Mouse (Mus musculus): ENCODE measurements at regions not wholly inside any gene's neighbourhood (a gene's known extent, or its start where the extent isn't known, plus 50 kb on each side); places are given as distances from the start of the nearest gene placed in this dataset.
A peak's percentile ranks its signal among the peaks of the same experiment; 100 is the strongest.

DNA sequence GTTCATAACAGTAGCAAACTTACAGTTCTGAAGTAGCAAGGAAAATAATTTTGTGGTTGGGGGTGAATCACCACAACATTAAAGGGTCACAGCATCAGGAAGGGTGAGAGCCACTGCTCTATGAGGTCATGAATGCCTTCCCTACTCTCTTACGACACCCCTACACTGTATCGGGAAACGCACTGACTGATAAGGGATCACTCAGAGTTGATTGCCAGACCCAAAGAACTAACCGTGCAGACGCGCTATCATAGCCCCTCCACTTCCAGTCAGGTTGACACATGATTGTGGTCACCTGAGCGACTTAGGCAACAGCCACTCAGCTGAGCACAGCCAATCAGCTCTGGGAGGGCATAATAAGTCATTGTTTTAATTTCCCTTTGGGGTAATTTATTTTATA is 220.7 kb upstream of the Hes1 start:
- Histone ChIP-seq H3K27ac (ENCODE audit: control insufficient read depth, insufficient read depth, low read depth, low read length, poor library complexity) (no peak overlapping the region), H3K4me3 (replicated peaks; ENCODE audit: control insufficient read depth, low read depth, low read length) (no peak overlapping the region), H3K4me1 (ENCODE audit: control insufficient read depth, insufficient read depth, low read length) (peaks cover 11% of the 10 kb centered on the region)
- WGBS, result 45% methylated on average over 7 of the region's 7 CpGs
- TF ChIP-seq CTCF (IDR thresholded peaks at IDR 0.05; ENCODE audit: control insufficient read depth, insufficient read depth, low read length) (no peak), POLR2A (IDR thresholded peaks at IDR 0.05; ENCODE audit: borderline replicate concordance, control insufficient read depth, low read depth, low read length) (no peak)

- Histone ChIP-seq H3K4me3 (replicated peaks; ENCODE audit: control insufficient read depth, low read depth, low read length) (no peak overlapping the region), H3K27ac (ENCODE audit: control insufficient read depth, insufficient read depth, low read depth, low read length, poor library complexity) (no peak overlapping the region), H3K4me1 (ENCODE audit: control insufficient read depth, insufficient read depth, low read length) (peaks cover 11% of the 10 kb centered on the region)
- 55% methylated on average over 11 of the region's 12 CpGs for WGBS
- TF ChIP-seq CTCF (IDR thresholded peaks at IDR 0.05; ENCODE audit: control insufficient read depth, insufficient read depth, low read length), result no peak
- no peak for TF ChIP-seq POLR2A (IDR thresholded peaks at IDR 0.05; ENCODE audit: borderline replicate concordance, control insufficient read depth, low read depth, low read length)
Measured at GRCm38 (mm10) chr16:29844706-29845596, 219.2 kb upstream of the Hes1 start.

DNA sequence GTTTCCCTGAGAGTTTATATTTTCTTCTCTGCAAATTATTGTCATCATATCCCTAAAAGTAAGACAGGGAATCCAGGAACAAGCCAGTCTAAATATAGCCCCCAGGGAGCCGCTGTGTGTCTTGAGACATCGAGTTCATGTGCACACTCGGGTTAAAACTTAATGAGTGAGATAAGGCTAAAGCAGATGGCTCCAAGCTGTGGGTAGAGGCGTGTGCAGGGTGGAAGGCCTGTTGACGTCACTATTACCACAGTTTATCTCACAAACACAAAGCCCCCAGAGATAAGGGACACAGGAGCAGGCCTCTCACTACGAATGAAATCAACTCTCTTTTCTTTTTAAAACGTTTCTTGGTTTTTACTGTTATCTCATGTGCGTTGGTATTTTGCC is 218.6 kb upstream of the Hes1 start:
- H3K27ac ChIP-seq (ENCODE audit: control insufficient read depth, insufficient read depth, low read depth, low read length, poor library complexity), result no peak overlapping the region
- WGBS, result 58% methylated on average over 8 of the region's 8 CpGs
- no peak overlapping the region for H3K4me3 ChIP-seq (replicated peaks; ENCODE audit: control insufficient read depth, low read depth, low read length)
- peaks cover 11% of the 10 kb centered on the region for H3K4me1 ChIP-seq (ENCODE audit: control insufficient read depth, insufficient read depth, low read length)
- no peak for TF ChIP-seq POLR2A (IDR thresholded peaks at IDR 0.05; ENCODE audit: borderline replicate concordance, control insufficient read depth, low read depth, low read length)
- TF ChIP-seq CTCF (IDR thresholded peaks at IDR 0.05; ENCODE audit: control insufficient read depth, insufficient read depth, low read length), result no peak

DNA sequence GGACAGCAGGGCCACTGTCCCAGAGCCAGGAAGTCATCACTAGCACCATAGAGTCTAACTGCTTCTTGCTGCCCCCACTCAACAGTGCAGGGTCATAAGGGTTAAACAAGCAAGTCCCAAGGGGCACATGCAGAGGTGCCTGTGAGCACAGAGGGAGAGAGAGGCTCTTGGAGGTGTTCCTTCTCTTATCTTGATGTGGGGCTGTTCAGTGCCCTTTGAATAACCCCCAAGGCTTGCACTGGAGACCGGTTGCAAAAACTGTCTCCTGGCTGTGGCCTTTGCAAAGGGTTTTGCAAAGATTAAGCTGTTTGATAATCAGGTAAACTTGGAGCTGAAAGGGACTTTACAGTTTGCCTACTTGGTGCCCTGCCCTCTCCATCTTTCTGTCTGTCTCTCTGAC is 217.1 kb upstream of the Hes1 start:
- Histone ChIP-seq H3K4me3 (replicated peaks; ENCODE audit: control insufficient read depth, low read depth, low read length) (no peak overlapping the region), H3K4me1 (ENCODE audit: control insufficient read depth, insufficient read depth, low read length) (peaks cover 11% of the 10 kb centered on the region), H3K27ac (ENCODE audit: control insufficient read depth, insufficient read depth, low read depth, low read length, poor library complexity) (peak overlapping the region; percentile 43; the same call in 1 of the 2 replicates)
- WGBS, result 25% methylated on average over 1 of the region's 1 CpGs
- TF ChIP-seq CTCF (IDR thresholded peaks at IDR 0.05; ENCODE audit: control insufficient read depth, insufficient read depth, low read length) (no peak), POLR2A (IDR thresholded peaks at IDR 0.05; ENCODE audit: borderline replicate concordance, control insufficient read depth, low read depth, low read length) (no peak)

DNA sequence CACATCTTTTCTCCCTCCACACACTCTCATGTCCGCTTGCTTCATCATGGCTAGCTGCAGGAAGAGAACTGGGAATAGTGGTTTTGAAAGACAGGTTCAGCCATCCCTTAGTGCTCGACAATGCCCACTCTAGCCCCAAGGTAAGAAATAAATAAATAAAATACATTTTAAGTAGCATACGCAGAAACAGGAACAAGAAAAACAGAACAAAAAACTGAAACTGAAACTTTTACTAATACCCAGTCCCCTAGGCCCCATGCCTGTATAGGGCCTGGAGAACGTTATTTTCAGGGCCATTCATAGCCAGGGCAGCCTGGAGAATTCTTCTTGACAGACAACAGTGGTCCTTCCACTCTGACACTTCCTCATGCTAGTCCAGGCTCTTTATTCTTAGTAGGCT is 216.4 kb upstream of the Hes1 start:
- H3K4me3 ChIP-seq (replicated peaks; ENCODE audit: control insufficient read depth, low read depth, low read length), result no peak overlapping the region
- H3K27ac ChIP-seq (ENCODE audit: control insufficient read depth, insufficient read depth, low read depth, low read length, poor library complexity), result peak overlapping the region; percentile 43; the same call in 1 of the 2 replicates
- peaks cover 11% of the 10 kb centered on the region for H3K4me1 ChIP-seq (ENCODE audit: control insufficient read depth, insufficient read depth, low read length)
- TF ChIP-seq CTCF (IDR thresholded peaks at IDR 0.05; ENCODE audit: control insufficient read depth, insufficient read depth, low read length), result no peak
- no peak for TF ChIP-seq POLR2A (IDR thresholded peaks at IDR 0.05; ENCODE audit: borderline replicate concordance, control insufficient read depth, low read depth, low read length)
- 20% methylated on average over 4 of the region's 4 CpGs for WGBS

DNA sequence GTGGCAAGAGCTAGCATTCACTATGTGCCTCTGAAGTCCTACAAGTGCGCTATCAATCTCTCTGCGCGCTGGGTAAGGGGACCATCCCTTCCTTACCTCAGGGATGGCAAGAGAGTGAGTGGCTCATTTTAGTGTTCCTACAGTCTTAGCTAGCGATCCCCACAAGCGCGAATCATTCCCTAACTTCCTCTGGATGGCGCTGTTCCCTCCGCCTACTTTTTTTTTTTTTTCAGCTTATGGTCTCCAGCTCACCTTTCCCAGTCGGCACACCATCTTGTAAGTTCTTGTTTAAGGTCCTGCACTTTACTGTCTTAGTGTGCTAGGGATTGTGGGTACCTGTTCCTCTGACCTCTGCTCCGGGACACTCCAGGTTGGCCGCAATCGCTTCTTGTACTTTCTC is 215.7 kb upstream of the Hes1 start:
- 96% methylated on average over 12 of the region's 12 CpGs for WGBS
- TF ChIP-seq POLR2A (IDR thresholded peaks at IDR 0.05; ENCODE audit: borderline replicate concordance, control insufficient read depth, low read depth, low read length) (no peak), CTCF (IDR thresholded peaks at IDR 0.05; ENCODE audit: control insufficient read depth, insufficient read depth, low read length) (no peak)
- no peak overlapping the region for H3K27ac ChIP-seq (ENCODE audit: control insufficient read depth, insufficient read depth, low read depth, low read length, poor library complexity)
- H3K4me1 ChIP-seq (ENCODE audit: control insufficient read depth, insufficient read depth, low read length), result peaks cover 11% of the 10 kb centered on the region
- H3K4me3 ChIP-seq (replicated peaks; ENCODE audit: control insufficient read depth, low read depth, low read length), result no peak overlapping the region

DNA sequence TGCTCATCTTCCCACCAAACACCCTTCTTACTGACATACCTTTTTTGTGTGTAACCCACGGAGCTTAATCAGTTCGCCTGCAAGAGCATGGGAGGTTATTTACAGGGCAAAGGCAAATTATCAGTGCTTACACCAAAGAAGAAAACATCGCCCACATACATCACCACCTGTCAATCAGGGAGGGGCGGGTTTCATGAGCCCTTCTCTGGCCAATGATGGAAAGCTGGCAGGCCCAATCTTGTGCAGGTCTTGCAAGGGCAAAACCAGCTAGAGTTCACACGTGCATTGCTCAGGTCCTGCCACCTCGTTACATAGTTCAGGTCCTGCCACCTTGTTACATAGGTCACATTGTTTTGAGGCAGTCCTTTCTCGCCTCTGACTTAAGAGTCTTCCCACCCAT is 214.7 kb upstream of the Hes1 start:
- H3K27ac ChIP-seq (ENCODE audit: control insufficient read depth, insufficient read depth, low read depth, low read length, poor library complexity), result no peak overlapping the region
- TF ChIP-seq CTCF (IDR thresholded peaks at IDR 0.05; ENCODE audit: control insufficient read depth, insufficient read depth, low read length) (no peak), POLR2A (IDR thresholded peaks at IDR 0.05; ENCODE audit: borderline replicate concordance, control insufficient read depth, low read depth, low read length) (no peak)
- 64% methylated on average over 7 of the region's 7 CpGs for WGBS
- H3K4me3 ChIP-seq (replicated peaks; ENCODE audit: control insufficient read depth, low read depth, low read length), result no peak overlapping the region
- peaks cover 10% of the 10 kb centered on the region for H3K4me1 ChIP-seq (ENCODE audit: control insufficient read depth, insufficient read depth, low read length)

DNA sequence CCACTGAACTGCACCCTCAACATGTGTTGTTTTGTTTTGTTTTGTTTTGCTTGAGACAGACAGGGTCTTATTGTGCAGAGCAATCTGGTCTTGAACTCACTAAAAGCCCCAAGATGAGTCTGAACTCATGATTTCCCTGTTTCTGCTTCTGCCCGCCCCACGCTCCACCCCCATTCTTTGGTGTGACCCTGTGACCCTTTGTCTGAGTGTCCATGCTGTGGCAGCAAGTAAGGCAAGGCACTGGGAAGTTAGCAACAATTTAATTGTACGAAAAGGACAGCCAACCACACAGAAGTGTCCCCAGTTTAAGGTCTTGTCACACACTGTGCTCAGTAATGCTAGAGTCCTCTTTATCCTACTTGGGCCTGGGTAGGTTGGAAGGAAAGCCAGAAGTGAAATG is 213.6 kb upstream of the Hes1 start:
- H3K27ac ChIP-seq (ENCODE audit: control insufficient read depth, insufficient read depth, low read depth, low read length, poor library complexity), result no peak overlapping the region
- WGBS, result 82% methylated on average over 3 of the region's 3 CpGs
- peaks cover 8% of the 10 kb centered on the region for H3K4me1 ChIP-seq (ENCODE audit: control insufficient read depth, insufficient read depth, low read length)
- H3K4me3 ChIP-seq (replicated peaks; ENCODE audit: control insufficient read depth, low read depth, low read length), result no peak overlapping the region
- TF ChIP-seq CTCF (IDR thresholded peaks at IDR 0.05; ENCODE audit: control insufficient read depth, insufficient read depth, low read length) (no peak), POLR2A (IDR thresholded peaks at IDR 0.05; ENCODE audit: borderline replicate concordance, control insufficient read depth, low read depth, low read length) (no peak)
